Mouse (Mus musculus) ovary, adult 2 months (tissue): ENCODE data around the gene Gm9780. TPM values are rescaled to one million over a fixed set of nuclear protein-coding genes. Genes with fewer than 3 reads are reported as not detected.

ENCODE experiments used
- polyA plus RNA-seq: library from polyadenylated mRNA; depleted of rRNA; stranded (reverse); fragments of >200 nt; gene quantifications from 2 replicates; pipeline ENCODE4 v1.2.3, GENCODE M21; 2012; rRNA removed

Gene Gm9780
- 308 and 340 TPM in 2 replicates for polyA plus RNA-seq

DNA sequence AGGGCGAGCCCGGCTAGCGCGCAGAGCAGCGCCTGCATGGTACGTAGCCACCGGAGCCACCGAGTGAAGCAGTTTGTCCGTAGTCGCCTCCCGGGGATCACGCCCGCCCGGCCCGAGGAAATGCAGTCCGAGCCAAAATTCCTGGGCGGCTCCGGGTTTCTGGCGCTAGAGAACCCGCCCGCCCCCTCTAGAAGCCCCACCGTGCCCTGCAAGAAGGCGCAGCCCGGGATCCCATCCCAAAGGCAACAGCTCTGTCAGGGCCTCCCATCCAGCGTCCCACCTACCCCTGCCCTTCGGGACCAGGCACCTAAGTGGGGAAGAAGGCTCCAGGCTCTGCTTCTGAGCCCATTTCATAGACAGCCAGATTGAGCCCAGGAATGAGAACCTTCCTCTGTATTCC lies at the start of gene Gm9780:
Gm9780 (minus strand) TSS at position 101 of the 400 bp plus-strand sequence.

DNA sequence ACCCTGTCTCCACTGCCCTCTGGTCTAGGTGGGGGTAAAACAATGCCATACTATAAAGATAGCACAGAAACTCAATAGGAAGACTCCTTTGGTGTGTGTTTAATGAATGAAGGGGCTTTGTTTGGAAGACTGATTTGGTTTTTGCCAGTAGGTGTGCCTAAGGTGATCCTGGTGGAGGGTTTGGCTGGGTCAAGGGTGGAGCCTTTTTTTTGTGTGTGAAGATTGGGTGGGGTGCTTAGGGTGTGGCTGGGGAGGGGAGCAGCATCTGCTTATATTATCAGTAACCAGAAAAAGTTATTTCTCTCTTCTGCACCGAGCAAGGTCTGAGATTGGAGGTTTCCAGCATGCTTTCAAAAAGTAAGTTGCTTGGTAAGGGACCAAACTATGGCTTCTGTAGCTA lies 39.5 kb upstream of the Gm9780 start, which contains the start of gene Cphx3:
Cphx3 (plus strand) TSS at position 301 of the 400 bp plus-strand sequence.

DNA sequence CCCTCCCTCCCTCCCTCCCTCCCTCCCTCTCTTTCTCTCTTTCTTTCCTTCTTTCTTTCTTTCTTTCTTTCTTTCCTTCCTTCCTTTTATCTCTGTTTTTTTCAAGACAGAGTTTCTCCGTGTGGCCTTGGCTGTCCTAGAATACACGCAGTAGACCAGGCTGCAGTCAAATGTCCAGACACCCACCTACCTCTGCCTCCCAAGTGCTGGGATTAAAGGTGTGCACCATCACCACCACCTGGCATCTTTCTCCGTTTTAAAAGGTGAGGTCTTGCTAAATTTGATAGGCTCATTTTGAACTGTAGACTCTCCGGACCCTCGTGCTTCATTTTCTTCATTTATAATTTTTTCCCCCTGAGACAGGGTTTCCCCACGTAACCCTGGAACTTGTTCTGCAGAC lies 38.7 kb upstream of the Gm9780 start, which contains the start of gene Cphx2:
Cphx2 (plus strand) TSS at position 301 of the 400 bp plus-strand sequence.

DNA sequence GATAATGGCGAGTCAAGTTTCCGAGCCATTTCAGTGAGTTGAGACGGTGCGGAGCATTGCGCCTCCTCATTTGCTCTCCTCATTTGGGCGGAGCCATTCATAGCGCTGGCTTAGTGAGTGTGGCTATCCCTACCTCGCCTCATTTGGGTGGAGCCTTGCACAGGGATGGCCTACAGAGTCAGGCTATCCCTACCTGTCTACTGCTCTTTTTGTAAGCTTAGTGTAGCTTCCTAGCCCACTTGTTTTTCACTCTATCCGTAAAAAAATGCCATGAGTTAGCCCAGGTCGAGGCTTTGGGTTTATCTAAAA lies 24.8 kb upstream of the Gm9780 start, which contains the start of gene Tmem254c:
Tmem254c (minus strand) TSS at position 31 of the 309 bp plus-strand sequence.

DNA sequence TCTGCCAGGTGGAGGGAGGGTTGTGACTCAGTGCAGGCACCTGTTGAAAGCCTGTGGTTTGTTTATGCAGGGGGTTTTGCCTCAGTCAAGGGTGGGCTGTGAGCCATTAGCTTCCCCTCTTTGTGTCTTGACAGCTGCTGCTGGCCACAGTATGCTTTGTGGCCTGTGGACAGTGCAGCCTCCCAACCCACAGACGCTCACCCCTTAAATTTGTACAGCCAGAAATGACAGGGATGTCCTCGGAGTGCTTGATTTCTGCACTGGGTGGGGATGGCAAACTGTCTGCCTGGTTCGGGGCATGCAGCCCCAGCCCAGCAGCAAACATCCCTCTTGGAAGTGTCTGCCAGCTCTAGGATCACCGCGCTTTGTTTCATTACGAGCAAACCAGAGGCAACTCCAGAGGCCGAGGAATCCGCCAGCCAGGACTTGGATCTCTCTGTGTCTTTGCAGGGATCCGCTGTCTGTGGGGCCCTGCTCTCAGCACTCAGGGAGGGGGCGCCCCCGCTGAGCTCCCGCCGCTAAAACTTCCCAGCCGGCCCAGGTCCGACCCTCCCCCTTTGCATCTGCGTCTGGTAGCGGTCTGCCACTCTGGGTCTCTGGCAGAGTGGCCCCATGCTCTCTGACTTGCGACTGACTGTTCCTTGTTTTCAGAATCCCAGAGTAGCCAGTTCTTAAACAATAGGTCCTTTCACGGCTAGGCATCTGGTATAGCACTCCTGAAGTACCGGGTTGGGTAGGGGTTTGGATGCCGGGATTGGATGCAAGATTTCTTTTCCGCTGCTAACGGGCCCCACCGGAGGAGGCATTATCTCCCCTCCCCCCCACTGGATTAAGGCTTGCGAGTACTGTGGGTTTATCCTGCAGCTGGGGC lies 63.9 kb downstream of the Gm9780 start, which contains the start of gene Duxbl1:
Duxbl1 (plus strand) TSS at position 207 of the 871 bp plus-strand sequence.

Other genes starting within 250 kb of the Gm9780 start
- 78.1 and 96.6 TPM in 2 replicates for gene Anxa11, start 200.6 kb downstream of the Gm9780 start, polyA plus RNA-seq
- gene Plac9a, start 139.6 kb downstream of the Gm9780 start, polyA plus RNA-seq, result 0.75 and 0.86 TPM in 2 replicates
- gene Tmem254a, start 115.0 kb downstream of the Gm9780 start, polyA plus RNA-seq, result 8.9 and 19.2 TPM in 2 replicates
- gene Cphx1, start 104.4 kb downstream of the Gm9780 start, polyA plus RNA-seq, result 0.87 and 1.5 TPM in 2 replicates
- 1.4 and 1.9 TPM in 2 replicates for gene Duxbl1, start 64.1 kb downstream of the Gm9780 start, polyA plus RNA-seq
- gene Tmem254c, start 24.6 kb upstream of the Gm9780 start, polyA plus RNA-seq, result 57.5 and 59.1 TPM in 2 replicates
- gene Cphx2, start 38.8 kb upstream of the Gm9780 start, polyA plus RNA-seq, result not detected in 2 replicates
- 0.25 TPM in 1 of 2 replicates, not detected in the other for gene Cphx3, start 39.6 kb upstream of the Gm9780 start, polyA plus RNA-seq
- gene Duxbl2, start 75.6 kb upstream of the Gm9780 start, polyA plus RNA-seq, result 1.2 and 1.4 TPM in 2 replicates
- 36.9 and 40.0 TPM in 2 replicates for gene Plac9b, start 139.8 kb upstream of the Gm9780 start, polyA plus RNA-seq
- gene Tmem254b, start 164.3 kb upstream of the Gm9780 start, polyA plus RNA-seq, result 26.1 and 26.9 TPM in 2 replicates
- gene Duxbl3, start 215.3 kb upstream of the Gm9780 start, polyA plus RNA-seq, result 2.1 and 2.8 TPM in 2 replicates